Mouse (Mus musculus): Measurements from ENCODE around the gene Ptn.

DNA sequence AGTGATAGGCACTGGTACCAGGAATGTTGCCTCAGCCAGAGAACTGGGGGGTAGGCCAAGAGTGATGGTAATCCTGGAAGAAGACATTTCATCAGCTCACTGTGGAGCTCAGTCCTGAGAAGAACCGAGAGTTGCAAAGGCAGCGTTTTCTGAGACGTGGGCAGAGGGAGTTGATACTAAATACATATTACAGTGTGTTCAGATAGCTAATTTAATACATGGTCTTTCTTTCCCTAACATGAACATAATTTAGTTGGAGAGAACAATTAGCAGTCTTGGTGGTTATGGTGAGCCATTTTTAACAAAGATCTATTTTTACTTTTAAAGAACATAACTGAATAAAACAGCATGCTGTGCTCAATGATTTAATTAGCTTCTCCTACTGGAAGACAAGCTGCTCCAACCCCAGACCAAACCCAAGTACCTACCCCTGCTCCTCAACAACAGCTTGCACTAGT, 33.0 kb upstream of the Ptn start:
- TF ChIP-seq CTCF (IDR thresholded peaks at IDR 0.05; ENCODE audit: extremely low read depth, insufficient read depth, low read length) (no peak), POLR2A (IDR thresholded peaks at IDR 0.05; ENCODE audit: extremely low read depth, insufficient read depth, low read length) (no peak)

Data from cortical plate, adult 2 months (tissue).